Mouse (Mus musculus): Measurements from ENCODE around the gene Nr6a1. TPM values are rescaled to one million over a fixed set of nuclear protein-coding genes. Genes with fewer than 3 reads are reported as not detected.
A peak's percentile ranks its signal among the peaks of the same experiment; 100 is the strongest.

Gene Nr6a1
- polyA plus RNA-seq, 1 experiment from 2014 or later, result 1.6 TPM

GRCm38 (mm10) chr2:38829521-38829920 lies 98.0 kb downstream of the Nr6a1 start:
- Histone ChIP-seq H3K27ac (no peak overlapping the region), H3K9me3 (no peaks in the 10 kb centered on the region), H3K9ac (no peak overlapping the region), H3K4me2 (no peak overlapping the region), H3K4me3 (no peak overlapping the region), H3K36me3 (replicated peaks) (no peaks in the 10 kb centered on the region), H3K27me3 (replicated peaks) (no peaks in the 10 kb centered on the region), H3K4me1 (peaks cover 13% of the 10 kb centered on the region; the same call in 1 of the 2 replicates)
- WGBS, result 91% methylated on average over 1 of the region's 1 CpGs
- no peak for ATAC-seq (replicated peaks)

GRCm38 (mm10) chr2:38827801-38828306 lies 99.6 kb downstream of the Nr6a1 start:
- WGBS, result 85% methylated on average over 3 of the region's 3 CpGs
- Histone ChIP-seq H3K9me3 (no peaks in the 10 kb centered on the region), H3K4me1 (peaks cover 20% of the 10 kb centered on the region), H3K9ac (no peak overlapping the region), H3K27me3 (replicated peaks) (no peaks in the 10 kb centered on the region), H3K27ac (no peak overlapping the region), H3K4me3 (no peak overlapping the region), H3K36me3 (replicated peaks) (no peaks in the 10 kb centered on the region), H3K4me2 (no peak overlapping the region)
- no peak for ATAC-seq (replicated peaks)

GRCm38 (mm10) chr2:38826189-38826588 lies 101.3 kb downstream of the Nr6a1 start:
- no peak for ATAC-seq (replicated peaks)
- H3K4me3 ChIP-seq, result no peak overlapping the region
- H3K27ac ChIP-seq, result no peak overlapping the region

GRCm38 (mm10) chr2:38824791-38825768 lies 102.4 kb downstream of the Nr6a1 start:
- ATAC-seq (replicated peaks), result peak; percentile 59
- H3K9ac ChIP-seq, result peak overlapping the region; percentile 38
- peak overlapping the region; percentile 54 for H3K4me3 ChIP-seq

More at GRCm38 (mm10) chr2:38826189-38826588, 101.3 kb downstream of the Nr6a1 start:
- Histone ChIP-seq H3K9me3 (no peaks in the 10 kb centered on the region), H3K9ac (no peak overlapping the region), H3K4me1 (peaks cover 24% of the 10 kb centered on the region), H3K4me2 (peak overlapping the region; percentile 27; the same call in 1 of the 2 replicates), H3K36me3 (replicated peaks) (no peaks in the 10 kb centered on the region), H3K27me3 (replicated peaks) (no peaks in the 10 kb centered on the region)

GRCm38 (mm10) chr2:38823912-38824583 lies 103.4 kb downstream of the Nr6a1 start:
- Histone ChIP-seq H3K4me3 (peak overlapping the region; percentile 54), H3K4me2 (peak overlapping the region; percentile 66), H3K27me3 (replicated peaks) (no peaks in the 10 kb centered on the region), H3K4me1 (peaks cover 24% of the 10 kb centered on the region), H3K9me3 (no peaks in the 10 kb centered on the region), H3K36me3 (replicated peaks) (no peaks in the 10 kb centered on the region), H3K9ac (peak overlapping the region; percentile 62), H3K27ac (peak overlapping the region; percentile 95)
- peak; percentile 87 for ATAC-seq (replicated peaks)
- WGBS, result 1% methylated on average over 12 of the region's 12 CpGs

More at GRCm38 (mm10) chr2:38824791-38825768, 102.4 kb downstream of the Nr6a1 start:
- no peaks in the 10 kb centered on the region for H3K9me3 ChIP-seq
- WGBS, result 2% methylated on average over 15 of the region's 15 CpGs
- H3K4me2 ChIP-seq, result peak overlapping the region; percentile 66
- H3K4me1 ChIP-seq, result peaks cover 24% of the 10 kb centered on the region
- H3K36me3 ChIP-seq (replicated peaks), result no peaks in the 10 kb centered on the region
- H3K27me3 ChIP-seq (replicated peaks), result no peaks in the 10 kb centered on the region
- peak overlapping the region; percentile 88 for H3K27ac ChIP-seq

GRCm38 (mm10) chr2:38823406-38823805 lies 104.1 kb downstream of the Nr6a1 start:
- Histone ChIP-seq H3K4me3 (peak overlapping the region; percentile 54), H3K27ac (peak overlapping the region; percentile 95), H3K9ac (peak overlapping the region; percentile 62), H3K4me1 (peaks cover 24% of the 10 kb centered on the region), H3K4me2 (peak overlapping the region; percentile 66), H3K36me3 (replicated peaks) (no peaks in the 10 kb centered on the region), H3K9me3 (no peaks in the 10 kb centered on the region), H3K27me3 (replicated peaks) (no peaks in the 10 kb centered on the region)
- 0 out of 2 replicates have a peak, but pooled peaks have one; percentile 35 for ATAC-seq (replicated peaks)
- WGBS, result 5% methylated on average over 8 of the region's 8 CpGs

- peak overlapping the region; percentile 62 for H3K9ac ChIP-seq
- peak overlapping the region; percentile 95 for H3K27ac ChIP-seq
- H3K9me3 ChIP-seq, result no peaks in the 10 kb centered on the region
- H3K4me3 ChIP-seq, result peak overlapping the region; percentile 54
- peak; percentile 92 for ATAC-seq (replicated peaks)
- peaks cover 23% of the 10 kb centered on the region for H3K4me1 ChIP-seq
- H3K27me3 ChIP-seq (replicated peaks), result no peaks in the 10 kb centered on the region
- H3K36me3 ChIP-seq (replicated peaks), result no peaks in the 10 kb centered on the region
- WGBS, result 4% methylated on average over 6 of the region's 6 CpGs
- peak overlapping the region; percentile 66 for H3K4me2 ChIP-seq
These were observed 104.5 kb downstream of the Nr6a1 start for GRCm38 (mm10) chr2:38822995-38823394.

GRCm38 (mm10) chr2:38817487-38817886 lies 110.0 kb downstream of the Nr6a1 start:
- Histone ChIP-seq H3K9me3 (no peaks in the 10 kb centered on the region), H3K36me3 (replicated peaks) (no peaks in the 10 kb centered on the region), H3K9ac (no peak overlapping the region), H3K27me3 (replicated peaks) (no peaks in the 10 kb centered on the region), H3K4me1 (no peaks in the 10 kb centered on the region), H3K4me3 (no peak overlapping the region), H3K4me2 (no peak overlapping the region), H3K27ac (no peak overlapping the region)
- WGBS, result 82% methylated on average over 4 of the region's 4 CpGs
- ATAC-seq (replicated peaks), result no peak

- Histone ChIP-seq H3K9me3 (no peaks in the 10 kb centered on the region), H3K27ac (no peak overlapping the region), H3K4me3 (no peak overlapping the region), H3K36me3 (replicated peaks) (no peaks in the 10 kb centered on the region), H3K4me1 (no peaks in the 10 kb centered on the region), H3K27me3 (replicated peaks) (no peaks in the 10 kb centered on the region), H3K9ac (no peak overlapping the region), H3K4me2 (no peak overlapping the region)
- WGBS, result 3% methylated on average over 3 of the region's 3 CpGs
- ATAC-seq (replicated peaks), result 0 out of 2 replicates have a peak, but pooled peaks have one; percentile 50
These were observed 130.3 kb downstream of the Nr6a1 start for GRCm38 (mm10) chr2:38797087-38797624.

GRCm38 (mm10) chr2:38787338-38787737 lies 140.2 kb downstream of the Nr6a1 start:
- Histone ChIP-seq H3K9me3 (no peaks in the 10 kb centered on the region), H3K4me2 (no peak overlapping the region), H3K27ac (no peak overlapping the region), H3K4me1 (peaks cover 3% of the 10 kb centered on the region), H3K4me3 (no peak overlapping the region), H3K27me3 (replicated peaks) (no peaks in the 10 kb centered on the region), H3K36me3 (replicated peaks) (no peaks in the 10 kb centered on the region), H3K9ac (no peak overlapping the region)
- ATAC-seq (replicated peaks), result no peak
- WGBS, result 57% methylated on average over 4 of the region's 4 CpGs

- H3K36me3 ChIP-seq (replicated peaks), result no peaks in the 10 kb centered on the region
- no peak overlapping the region for H3K4me3 ChIP-seq
- H3K4me2 ChIP-seq, result no peak overlapping the region
- no peaks in the 10 kb centered on the region for H3K27me3 ChIP-seq (replicated peaks)
- 20% methylated on average over 5 of the region's 5 CpGs for WGBS
- H3K27ac ChIP-seq, result no peak overlapping the region
- no peak for ATAC-seq (replicated peaks)
- no peak overlapping the region for H3K9ac ChIP-seq
- no peaks in the 10 kb centered on the region for H3K9me3 ChIP-seq
- H3K4me1 ChIP-seq, result peaks cover 9% of the 10 kb centered on the region
These were observed 141.1 kb downstream of the Nr6a1 start for GRCm38 (mm10) chr2:38786216-38786960.
